Mouse (Mus musculus): ENCODE measurements around the gene Grid1. TPM values are rescaled to one million over a fixed set of nuclear protein-coding genes. Genes with fewer than 3 reads are reported as not detected.

The Grid1 gene
- polyA plus RNA-seq, 1 experiment = not detected

- no peak for TF ChIP-seq CEBPB (IDR thresholded peaks at IDR 0.05; ENCODE audit: insufficient read depth, poor library complexity, severe bottlenecking)
- Histone ChIP-seq H3ac (ENCODE audit: control insufficient read depth, insufficient read length) (no peak overlapping the region), H3K27me3 (ENCODE audit: control insufficient read depth, insufficient read depth, insufficient read length) (peaks cover 46% of the 10 kb centered on the region), H3K4me3 (no peak overlapping the region), H3K79me2 (ENCODE audit: control insufficient read depth, insufficient read depth) (no peaks in the 10 kb centered on the region), H3K4me2 (ENCODE audit: low read depth) (no peak overlapping the region), H3K36me3 (ENCODE audit: control insufficient read depth, insufficient read depth) (no peaks in the 10 kb centered on the region)
Measured at GRCm38 (mm10) chr14:34824186-34824585, 4.3 kb downstream of the Grid1 start.

- peaks cover 29% of the 10 kb centered on the region for H3K27me3 ChIP-seq (ENCODE audit: control insufficient read depth, insufficient read depth, insufficient read length)
- H3K79me2 ChIP-seq (ENCODE audit: control insufficient read depth, insufficient read depth) = no peaks in the 10 kb centered on the region
- H3K4me3 ChIP-seq = no peak overlapping the region
- H3K36me3 ChIP-seq (ENCODE audit: control insufficient read depth, insufficient read depth) = no peaks in the 10 kb centered on the region
- no peak overlapping the region for H3ac ChIP-seq (ENCODE audit: control insufficient read depth, insufficient read length)
- no peak overlapping the region for H3K4me2 ChIP-seq (ENCODE audit: low read depth)
- TF ChIP-seq USF1 (IDR thresholded peaks at IDR 0.05; ENCODE audit: low read depth) (no peak), TCF3 (IDR thresholded peaks at IDR 0.05; ENCODE audit: insufficient read length, low read depth) (no peak), TCF12 (IDR thresholded peaks at IDR 0.05; ENCODE audit: insufficient read depth, poor library complexity, severe bottlenecking) (no peak)
Measured at GRCm38 (mm10) chr14:34825902-34826301, 6.0 kb downstream of the Grid1 start.

- Histone ChIP-seq H3K36me3 (ENCODE audit: control insufficient read depth, insufficient read depth) (no peaks in the 10 kb centered on the region), H3K4me3 (no peak overlapping the region), H3K27me3 (ENCODE audit: control insufficient read depth, insufficient read depth, insufficient read length) (peaks cover 11% of the 10 kb centered on the region), H3ac (ENCODE audit: control insufficient read depth, insufficient read length) (no peak overlapping the region), H3K4me2 (ENCODE audit: low read depth) (no peak overlapping the region), H3K79me2 (ENCODE audit: control insufficient read depth, insufficient read depth) (no peaks in the 10 kb centered on the region)
- no peak for TF ChIP-seq TCF3 (IDR thresholded peaks at IDR 0.05; ENCODE audit: insufficient read length, low read depth)
- no peak for TF ChIP-seq E2F4 (IDR thresholded peaks at IDR 0.05; ENCODE audit: insufficient read depth)
- TF ChIP-seq TCF12 (IDR thresholded peaks at IDR 0.05; ENCODE audit: insufficient read depth, poor library complexity, severe bottlenecking) = no peak
- TF ChIP-seq REST (IDR thresholded peaks at IDR 0.05; ENCODE audit: insufficient read depth, insufficient read length) = no peak
- TF ChIP-seq MAX (IDR thresholded peaks at IDR 0.05; ENCODE audit: low read depth) = no peak
- no peak for TF ChIP-seq POLR2AphosphoS2 (IDR thresholded peaks at IDR 0.05; ENCODE audit: insufficient read length, low read depth)
- TF ChIP-seq SRF (IDR thresholded peaks at IDR 0.05; ENCODE audit: control insufficient read depth, insufficient read length, low read depth) = no peak
- TF ChIP-seq POLR2A (IDR thresholded peaks at IDR 0.05; ENCODE audit: insufficient read length, low read depth) = no peak
- TF ChIP-seq USF1 (IDR thresholded peaks at IDR 0.05; ENCODE audit: low read depth) = no peak
- no peak for TF ChIP-seq CEBPB (IDR thresholded peaks at IDR 0.05; ENCODE audit: insufficient read depth, poor library complexity, severe bottlenecking)
- TF ChIP-seq MYOG (IDR thresholded peaks at IDR 0.05; ENCODE audit: control insufficient read depth in 1 of 3, insufficient read depth in 1 of 3, insufficient read length in 2 of 3, low read depth in 2 of 3) = no peak
- TF ChIP-seq MYOD1 (IDR thresholded peaks at IDR 0.05; ENCODE audit: control insufficient read depth in 1 of 3, insufficient read length in 2 of 3, low read depth in 2 of 3) = no peak
Measured at GRCm38 (mm10) chr14:34829831-34830230, 9.9 kb downstream of the Grid1 start.

- TF ChIP-seq POLR2AphosphoS2 (IDR thresholded peaks at IDR 0.05; ENCODE audit: insufficient read length, low read depth) (no peak), MYOG (IDR thresholded peaks at IDR 0.05; ENCODE audit: control insufficient read depth in 1 of 3, insufficient read depth in 1 of 3, insufficient read length in 2 of 3, low read depth in 2 of 3) (no peak), E2F4 (IDR thresholded peaks at IDR 0.05; ENCODE audit: insufficient read depth) (no peak), MAX (IDR thresholded peaks at IDR 0.05; ENCODE audit: low read depth) (no peak), POLR2A (IDR thresholded peaks at IDR 0.05; ENCODE audit: insufficient read length, low read depth) (no peak), USF1 (IDR thresholded peaks at IDR 0.05; ENCODE audit: low read depth) (no peak), SRF (IDR thresholded peaks at IDR 0.05; ENCODE audit: control insufficient read depth, insufficient read length, low read depth) (no peak)
- Histone ChIP-seq H3K4me3 (no peak overlapping the region), H3K27me3 (ENCODE audit: control insufficient read depth, insufficient read depth, insufficient read length) (no peaks in the 10 kb centered on the region), H3K4me2 (ENCODE audit: low read depth) (no peak overlapping the region), H3ac (ENCODE audit: control insufficient read depth, insufficient read length) (no peak overlapping the region), H3K36me3 (ENCODE audit: control insufficient read depth, insufficient read depth) (no peaks in the 10 kb centered on the region), H3K79me2 (ENCODE audit: control insufficient read depth, insufficient read depth) (no peaks in the 10 kb centered on the region)
Measured at GRCm38 (mm10) chr14:34837145-34837544, 17.2 kb downstream of the Grid1 start.

- Histone ChIP-seq H3ac (ENCODE audit: control insufficient read depth, insufficient read length) (no peak overlapping the region), H3K79me2 (ENCODE audit: control insufficient read depth, insufficient read depth) (no peaks in the 10 kb centered on the region), H3K4me2 (ENCODE audit: low read depth) (no peak overlapping the region), H3K27me3 (ENCODE audit: control insufficient read depth, insufficient read depth, insufficient read length) (no peaks in the 10 kb centered on the region), H3K4me3 (no peak overlapping the region), H3K36me3 (ENCODE audit: control insufficient read depth, insufficient read depth) (no peaks in the 10 kb centered on the region)
- no peak for TF ChIP-seq POLR2AphosphoS2 (IDR thresholded peaks at IDR 0.05; ENCODE audit: insufficient read length, low read depth)
- no peak for TF ChIP-seq E2F4 (IDR thresholded peaks at IDR 0.05; ENCODE audit: insufficient read depth)
- TF ChIP-seq POLR2A (IDR thresholded peaks at IDR 0.05; ENCODE audit: insufficient read length, low read depth) = no peak
- no peak for TF ChIP-seq REST (IDR thresholded peaks at IDR 0.05; ENCODE audit: insufficient read depth, insufficient read length)
- no peak for TF ChIP-seq MYOD1 (IDR thresholded peaks at IDR 0.05; ENCODE audit: control insufficient read depth in 1 of 3, insufficient read length in 2 of 3, low read depth in 2 of 3)
- no peak for TF ChIP-seq USF1 (IDR thresholded peaks at IDR 0.05; ENCODE audit: low read depth)
- no peak for TF ChIP-seq CEBPB (IDR thresholded peaks at IDR 0.05; ENCODE audit: insufficient read depth, poor library complexity, severe bottlenecking)
Measured at GRCm38 (mm10) chr14:34838999-34839398, 19.1 kb downstream of the Grid1 start.

GRCm38 (mm10) chr14:34839898-34840297, 20.0 kb downstream of the Grid1 start:
- Histone ChIP-seq H3ac (ENCODE audit: control insufficient read depth, insufficient read length) (no peak overlapping the region), H3K4me3 (no peak overlapping the region), H3K4me2 (ENCODE audit: low read depth) (no peak overlapping the region), H3K79me2 (ENCODE audit: control insufficient read depth, insufficient read depth) (no peaks in the 10 kb centered on the region), H3K36me3 (ENCODE audit: control insufficient read depth, insufficient read depth) (no peaks in the 10 kb centered on the region), H3K27me3 (ENCODE audit: control insufficient read depth, insufficient read depth, insufficient read length) (no peaks in the 10 kb centered on the region)
- no peak for TF ChIP-seq USF1 (IDR thresholded peaks at IDR 0.05; ENCODE audit: low read depth)
- no peak for TF ChIP-seq E2F4 (IDR thresholded peaks at IDR 0.05; ENCODE audit: insufficient read depth)
- TF ChIP-seq POLR2AphosphoS2 (IDR thresholded peaks at IDR 0.05; ENCODE audit: insufficient read length, low read depth) = no peak
- TF ChIP-seq TCF12 (IDR thresholded peaks at IDR 0.05; ENCODE audit: insufficient read depth, poor library complexity, severe bottlenecking) = no peak
- TF ChIP-seq POLR2A (IDR thresholded peaks at IDR 0.05; ENCODE audit: insufficient read length, low read depth) = no peak
- no peak for TF ChIP-seq TCF3 (IDR thresholded peaks at IDR 0.05; ENCODE audit: insufficient read length, low read depth)
- no peak for TF ChIP-seq MYOG (IDR thresholded peaks at IDR 0.05; ENCODE audit: control insufficient read depth in 1 of 3, insufficient read depth in 1 of 3, insufficient read length in 2 of 3, low read depth in 2 of 3)
- no peak for TF ChIP-seq CEBPB (IDR thresholded peaks at IDR 0.05; ENCODE audit: insufficient read depth, poor library complexity, severe bottlenecking)

Data from myocyte (in vitro differentiated cells).